Mouse (Mus musculus) erythroblast, embryonic 14.5 days (primary cell): ENCODE measurements around the gene Tbx20.

Source experiments
- GATA1 ChIP-seq: IDR thresholded peaks from 2 replicates; pipeline ENCODE4 v1.6.1; 2012; ENCODE audit warnings: low read length, inconsistent platforms, mixed read lengths
- TAL1 ChIP-seq: IDR thresholded peaks from 3 replicates; pipeline ENCODE4 v1.6.1; 2012; ENCODE audit warnings: low read length, inconsistent platforms, mixed read lengths

DNA sequence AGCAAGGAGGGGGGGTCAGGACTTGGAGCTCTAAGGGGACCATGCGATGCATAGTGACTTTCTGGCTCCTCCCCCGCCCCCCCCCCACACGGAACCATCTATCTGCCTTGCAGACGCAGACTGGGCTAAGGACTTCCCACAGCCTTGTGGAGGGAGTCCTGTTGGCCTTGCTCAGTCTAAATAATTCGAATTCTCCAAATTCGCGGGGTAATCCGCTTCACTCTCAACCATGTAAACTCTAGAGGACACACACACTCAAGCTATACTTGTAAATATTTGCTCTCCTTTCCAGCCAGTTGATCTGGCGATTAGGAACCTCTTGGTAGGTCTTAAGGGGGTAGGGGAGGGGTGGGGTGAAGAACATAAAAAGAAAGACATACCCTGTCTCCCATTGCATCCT lies 898 bp upstream of the Tbx20 start:
- TF ChIP-seq TAL1 (no peak), GATA1 (no peak)
